Mouse (Mus musculus): Measurements from ENCODE around the gene Prmt3. TPM values are rescaled to one million over a fixed set of nuclear protein-coding genes. Genes with fewer than 3 reads are reported as not detected.

Gene Prmt3
- polyA plus RNA-seq, 1 experiment from 2014 or later: 16.2 TPM

DNA sequence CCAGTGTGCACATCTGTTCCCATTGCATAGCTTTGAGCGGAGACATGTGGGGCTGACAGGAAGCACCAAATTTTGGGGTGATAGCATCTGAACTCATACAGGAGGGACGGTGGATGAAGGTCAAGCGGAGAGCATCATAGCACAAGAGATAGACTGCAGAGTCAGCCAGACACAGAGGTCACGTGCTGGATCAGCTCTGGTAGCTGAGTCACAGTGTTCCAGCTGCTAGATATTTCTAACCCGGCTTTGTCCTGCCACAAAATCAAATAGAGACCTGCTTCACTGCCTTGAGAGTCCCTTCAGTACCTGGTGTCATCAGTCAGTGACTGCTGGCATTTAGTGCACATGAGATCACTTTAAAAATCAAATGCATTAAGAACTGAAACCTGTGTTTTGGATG lies 91.5 kb downstream of the Prmt3 start:
- H3K27ac ChIP-seq (ENCODE audit: low read depth): no peak overlapping the region
- TF ChIP-seq CTCF (IDR thresholded peaks at IDR 0.05; ENCODE audit: low read depth): no peak
- TF ChIP-seq EP300 (IDR thresholded peaks at IDR 0.05; ENCODE audit: low read depth): no peak
- DNase-seq (no peak), ATAC-seq (no peak)
- H3K36me3 ChIP-seq (replicated peaks; ENCODE audit: insufficient read depth, low read length): no peaks in the 10 kb centered on the region
- H3K27me3 ChIP-seq (ENCODE audit: insufficient read depth, low read length): no peaks in the 10 kb centered on the region
- H3K4me2 ChIP-seq (ENCODE audit: low read depth, low read length): no peak overlapping the region
- H3K9me3 ChIP-seq (ENCODE audit: low read length): no peaks in the 10 kb centered on the region
- 66% methylated on average over 5 of the region's 5 CpGs for WGBS (ENCODE audit: insufficient replicate concordance)
- H3K4me1 ChIP-seq (ENCODE audit: insufficient read depth): no peaks in the 10 kb centered on the region
- no peak overlapping the region for H3K9ac ChIP-seq (replicated peaks)
- H3K4me3 ChIP-seq (ENCODE audit: low read depth, low read length): no peak overlapping the region

DNA sequence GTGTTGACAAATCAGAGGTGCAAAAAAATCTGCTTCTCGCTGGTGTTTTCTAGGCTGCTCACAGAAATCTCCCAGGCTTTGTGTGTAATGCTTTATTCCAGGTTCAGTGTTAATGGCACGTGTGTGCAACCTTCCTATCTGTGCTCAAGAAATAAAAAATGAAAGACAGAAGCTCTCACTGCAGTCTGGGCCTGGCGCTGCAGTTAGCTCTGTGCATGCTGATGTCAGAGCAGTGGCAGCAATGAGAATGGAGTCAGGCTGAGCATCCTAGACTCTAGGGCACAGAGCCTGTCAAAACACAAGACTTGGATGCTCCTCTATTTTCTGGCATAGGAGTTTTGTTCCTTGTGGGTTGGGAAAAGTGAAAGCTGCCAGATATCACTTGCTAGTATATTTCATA lies 92.1 kb downstream of the Prmt3 start:
- Histone ChIP-seq H3K4me2 (ENCODE audit: low read depth, low read length) (no peak overlapping the region), H3K9me3 (ENCODE audit: low read length) (no peaks in the 10 kb centered on the region), H3K36me3 (replicated peaks; ENCODE audit: insufficient read depth, low read length) (no peaks in the 10 kb centered on the region), H3K27ac (ENCODE audit: low read depth) (no peak overlapping the region), H3K9ac (replicated peaks) (no peak overlapping the region), H3K27me3 (ENCODE audit: insufficient read depth, low read length) (no peaks in the 10 kb centered on the region), H3K4me3 (ENCODE audit: low read depth, low read length) (no peak overlapping the region), H3K4me1 (ENCODE audit: insufficient read depth) (no peaks in the 10 kb centered on the region)
- 59% methylated on average over 3 of the region's 3 CpGs for WGBS (ENCODE audit: insufficient replicate concordance)
- ATAC-seq (no peak), DNase-seq (no peak)
- TF ChIP-seq EP300 (IDR thresholded peaks at IDR 0.05; ENCODE audit: low read depth) (no peak), CTCF (IDR thresholded peaks at IDR 0.05; ENCODE audit: low read depth) (no peak)

GRCm38 (mm10) chr7:49877307-49877706 lies 99.2 kb downstream of the Prmt3 start:
- 65% methylated on average over 5 of the region's 5 CpGs for WGBS (ENCODE audit: insufficient replicate concordance)
- no peak overlapping the region for H3K9ac ChIP-seq (replicated peaks)
- no peak for DNase-seq
- H3K36me3 ChIP-seq (replicated peaks; ENCODE audit: insufficient read depth, low read length): no peaks in the 10 kb centered on the region
- no peak overlapping the region for H3K4me3 ChIP-seq (ENCODE audit: low read depth, low read length)
- H3K9me3 ChIP-seq (ENCODE audit: low read length): no peaks in the 10 kb centered on the region
- H3K4me2 ChIP-seq (ENCODE audit: low read depth, low read length): no peak overlapping the region
- H3K4me1 ChIP-seq (ENCODE audit: insufficient read depth): no peaks in the 10 kb centered on the region
- ATAC-seq: no peak
- no peaks in the 10 kb centered on the region for H3K27me3 ChIP-seq (ENCODE audit: insufficient read depth, low read length)
- TF ChIP-seq EP300 (IDR thresholded peaks at IDR 0.05; ENCODE audit: low read depth) (no peak), CTCF (IDR thresholded peaks at IDR 0.05; ENCODE audit: low read depth) (no peak)
- no peak overlapping the region for H3K27ac ChIP-seq (ENCODE audit: low read depth)

- ATAC-seq: no peak
- Histone ChIP-seq H3K36me3 (replicated peaks; ENCODE audit: insufficient read depth, low read length) (no peaks in the 10 kb centered on the region), H3K27ac (ENCODE audit: low read depth) (no peak overlapping the region), H3K9me3 (ENCODE audit: low read length) (no peaks in the 10 kb centered on the region), H3K9ac (replicated peaks) (no peak overlapping the region), H3K4me2 (ENCODE audit: low read depth, low read length) (no peak overlapping the region), H3K4me1 (ENCODE audit: insufficient read depth) (no peaks in the 10 kb centered on the region), H3K4me3 (ENCODE audit: low read depth, low read length) (no peak overlapping the region), H3K27me3 (ENCODE audit: insufficient read depth, low read length) (no peaks in the 10 kb centered on the region)
- DNase-seq: no peak
- WGBS (ENCODE audit: insufficient replicate concordance): 85% methylated on average over 13 of the region's 13 CpGs
- no peak for TF ChIP-seq EP300 (IDR thresholded peaks at IDR 0.05; ENCODE audit: low read depth)
- no peak for TF ChIP-seq CTCF (IDR thresholded peaks at IDR 0.05; ENCODE audit: low read depth)
Observed at GRCm38 (mm10) chr7:49879051-49879450, 100.9 kb downstream of the Prmt3 start.

DNA sequence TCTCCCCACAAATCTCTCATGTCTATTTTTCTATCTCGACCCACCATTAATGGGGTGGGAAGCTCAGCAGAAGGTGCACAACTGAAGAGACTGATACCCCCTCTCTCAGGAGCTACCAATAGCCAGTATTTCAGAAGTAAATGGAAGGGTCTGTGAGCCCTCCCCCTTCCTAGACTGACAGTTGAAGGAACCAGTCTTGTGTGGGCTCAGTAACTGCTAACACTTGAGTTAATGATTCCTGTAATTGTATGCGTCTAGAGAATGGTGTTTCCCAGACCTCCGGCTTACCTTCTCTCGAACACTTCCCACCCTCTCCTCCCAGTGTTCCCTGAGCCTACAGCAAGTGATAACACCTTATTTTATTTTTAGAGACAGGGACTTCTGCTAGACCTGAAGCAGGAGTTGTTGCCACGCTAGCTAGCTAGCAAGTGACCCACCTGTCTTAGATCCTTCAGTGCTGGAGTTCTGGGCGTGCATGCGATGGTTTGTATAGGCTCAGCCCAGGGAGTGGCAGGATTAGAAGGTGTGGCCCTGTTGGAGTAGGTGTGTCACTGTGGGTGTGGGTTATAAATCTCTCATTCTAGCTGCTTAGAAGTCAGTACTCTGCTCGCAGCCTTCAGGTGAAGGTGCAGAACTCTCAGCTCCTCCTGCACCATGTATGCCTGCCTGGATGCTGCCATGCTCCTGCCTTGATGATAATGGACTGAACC lies 102.0 kb downstream of the Prmt3 start:
- Histone ChIP-seq H3K4me2 (ENCODE audit: low read depth, low read length) (no peak overlapping the region), H3K9ac (replicated peaks) (no peak overlapping the region), H3K27ac (ENCODE audit: low read depth) (no peak overlapping the region), H3K9me3 (ENCODE audit: low read length) (no peaks in the 10 kb centered on the region), H3K27me3 (ENCODE audit: insufficient read depth, low read length) (no peaks in the 10 kb centered on the region), H3K4me1 (ENCODE audit: insufficient read depth) (no peaks in the 10 kb centered on the region), H3K4me3 (ENCODE audit: low read depth, low read length) (no peak overlapping the region), H3K36me3 (replicated peaks; ENCODE audit: insufficient read depth, low read length) (no peaks in the 10 kb centered on the region)
- DNase-seq (no peak), ATAC-seq (no peak)
- TF ChIP-seq EP300 (IDR thresholded peaks at IDR 0.05; ENCODE audit: low read depth) (no peak), CTCF (IDR thresholded peaks at IDR 0.05; ENCODE audit: low read depth) (no peak)
- WGBS (ENCODE audit: insufficient replicate concordance): 63% methylated on average over 8 of the region's 8 CpGs

GRCm38 (mm10) chr7:49882288-49882687 lies 104.1 kb downstream of the Prmt3 start:
- H3K4me3 ChIP-seq (ENCODE audit: low read depth, low read length): no peak overlapping the region
- H3K27ac ChIP-seq (ENCODE audit: low read depth): no peak overlapping the region
- H3K36me3 ChIP-seq (replicated peaks; ENCODE audit: insufficient read depth, low read length): no peaks in the 10 kb centered on the region
- no peaks in the 10 kb centered on the region for H3K27me3 ChIP-seq (ENCODE audit: insufficient read depth, low read length)
- no peak for ATAC-seq
- WGBS (ENCODE audit: insufficient replicate concordance): 28% methylated on average over 4 of the region's 4 CpGs
- H3K9me3 ChIP-seq (ENCODE audit: low read length): no peaks in the 10 kb centered on the region
- H3K4me1 ChIP-seq (ENCODE audit: insufficient read depth): no peaks in the 10 kb centered on the region
- DNase-seq: no peak
- H3K9ac ChIP-seq (replicated peaks): no peak overlapping the region
- no peak overlapping the region for H3K4me2 ChIP-seq (ENCODE audit: low read depth, low read length)
- TF ChIP-seq CTCF (IDR thresholded peaks at IDR 0.05; ENCODE audit: low read depth) (no peak), EP300 (IDR thresholded peaks at IDR 0.05; ENCODE audit: low read depth) (no peak)
